Mouse (Mus musculus) gastrocnemius, postnatal 25 days (tissue): ENCODE data around the gene Lrrc4. TPM values are rescaled to one million over a fixed set of nuclear protein-coding genes. Genes with fewer than 3 reads are reported as not detected.

Source experiments
- DNase-seq: peaks from one replicate; pipeline ENCODE4 v3.0.0; 2022
- total RNA-seq, 2 experiments: library from RNA; stranded (reverse); gene quantifications; 1 replicate in 1 of 2; 2 replicates in 1 of 2; pipeline ENCODE4 v1.2.3; 2021

Lrrc4 gene
- total RNA-seq, 2 experiments from 2014 or later: 0.19 to 0.49 TPM

- peak; percentile 23 for DNase-seq
These were observed 49.9 kb downstream of the Lrrc4 start for GRCm38 (mm10) chr6:28781696-28782095.

GRCm38 (mm10) chr6:28771331-28771730 is 60.2 kb downstream of the Lrrc4 start:
- no peak for DNase-seq

GRCm38 (mm10) chr6:28767891-28768481 is 63.6 kb downstream of the Lrrc4 start:
- no peak for DNase-seq

- no peak for DNase-seq
These were observed 64.9 kb downstream of the Lrrc4 start for GRCm38 (mm10) chr6:28766622-28767021.

- no peak for DNase-seq
These were observed 69.3 kb downstream of the Lrrc4 start for GRCm38 (mm10) chr6:28762132-28762775.

GRCm38 (mm10) chr6:28761728-28762127 is 69.8 kb downstream of the Lrrc4 start:
- DNase-seq: no peak

GRCm38 (mm10) chr6:28758293-28758692 is 73.3 kb downstream of the Lrrc4 start:
- DNase-seq: no peak

GRCm38 (mm10) chr6:28756306-28757018 is 75.1 kb downstream of the Lrrc4 start:
- DNase-seq: no peak

- DNase-seq: no peak
These were observed 77.2 kb downstream of the Lrrc4 start for GRCm38 (mm10) chr6:28754127-28754898.

- no peak for DNase-seq
These were observed 77.9 kb downstream of the Lrrc4 start for GRCm38 (mm10) chr6:28753681-28754080.

- no peak for DNase-seq
These were observed 78.3 kb downstream of the Lrrc4 start for GRCm38 (mm10) chr6:28753217-28753616.

- no peak for DNase-seq
These were observed 80.4 kb downstream of the Lrrc4 start for GRCm38 (mm10) chr6:28751186-28751585.

GRCm38 (mm10) chr6:28749224-28749623 is 82.3 kb downstream of the Lrrc4 start:
- no peak for DNase-seq

- DNase-seq: no peak
These were observed 83.4 kb downstream of the Lrrc4 start for GRCm38 (mm10) chr6:28747931-28748670.

GRCm38 (mm10) chr6:28747025-28747424 is 84.5 kb downstream of the Lrrc4 start:
- DNase-seq: no peak

- DNase-seq: no peak
These were observed 85.7 kb downstream of the Lrrc4 start for GRCm38 (mm10) chr6:28745864-28746263.

- DNase-seq: no peak
These were observed 88.0 kb downstream of the Lrrc4 start for GRCm38 (mm10) chr6:28743586-28743985.

- DNase-seq: no peak
These were observed 93.9 kb downstream of the Lrrc4 start for GRCm38 (mm10) chr6:28737601-28738000.

- DNase-seq: no peak
These were observed 94.9 kb downstream of the Lrrc4 start for GRCm38 (mm10) chr6:28736665-28737064.

GRCm38 (mm10) chr6:28735116-28735515 is 96.4 kb downstream of the Lrrc4 start:
- no peak for DNase-seq

GRCm38 (mm10) chr6:28733884-28734647 is 97.5 kb downstream of the Lrrc4 start:
- no peak for DNase-seq
